Mouse (Mus musculus): ENCODE measurements around the gene Grm5. TPM values are rescaled to one million over a fixed set of nuclear protein-coding genes. Genes with fewer than 3 reads are reported as not detected.
A peak's percentile ranks its signal among the peaks of the same experiment; 100 is the strongest.

The Grm5 gene
- polyA plus RNA-seq, 1 experiment from 2014 or later = not detected

DNA sequence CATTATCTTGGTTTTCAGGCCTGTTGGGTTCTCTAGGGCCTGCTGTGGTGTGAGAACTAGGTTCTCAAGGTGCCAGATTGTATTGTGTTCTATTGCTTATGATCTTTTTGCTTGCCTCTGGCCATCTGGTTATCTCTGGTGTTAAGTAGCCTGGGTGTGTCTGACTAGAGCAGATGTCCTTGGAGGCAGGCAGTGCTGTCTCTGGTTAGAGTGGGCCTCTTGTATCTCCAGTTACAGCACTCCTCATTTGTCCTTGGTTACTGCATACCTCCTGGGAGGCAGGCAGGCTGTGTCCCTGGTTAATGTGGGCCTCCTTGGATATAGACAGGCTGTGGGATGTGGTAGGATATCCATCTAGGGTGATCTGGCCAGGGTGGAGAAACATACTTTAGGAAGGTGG lies 150.5 kb downstream of the Grm5 start:
- Histone ChIP-seq H3K9me3 (no peaks in the 10 kb centered on the region), H3K4me1 (no peaks in the 10 kb centered on the region), H3K4me3 (no peak overlapping the region), H3K27ac (no peak overlapping the region), H3K36me3 (no peaks in the 10 kb centered on the region), H3K27me3 (ENCODE audit: insufficient read depth, poor library complexity, severe bottlenecking) (no peaks in the 10 kb centered on the region)
- peak; percentile 78 for DNase-seq (ENCODE audit: low spot score)

DNA sequence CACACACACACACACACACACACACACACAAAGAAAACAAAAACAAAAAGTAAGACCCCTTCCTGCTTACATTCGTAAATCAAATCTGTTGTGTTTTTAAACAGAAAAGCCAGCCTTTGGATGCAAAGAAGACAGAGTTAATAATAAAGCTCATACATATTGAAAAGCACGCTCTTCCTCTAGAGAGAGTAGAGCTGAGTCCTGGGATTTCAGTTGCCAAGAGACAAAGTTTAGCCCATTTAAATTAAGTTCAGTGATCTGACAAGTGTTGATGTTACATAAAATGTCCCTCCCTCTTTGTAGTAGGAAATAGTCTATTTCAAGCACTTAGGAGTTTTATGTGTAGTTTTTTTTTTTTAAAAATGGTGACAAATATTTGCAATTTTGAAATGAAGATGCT lies 178.0 kb downstream of the Grm5 start:
- no peak for DNase-seq (ENCODE audit: low spot score)
- Histone ChIP-seq H3K4me1 (no peaks in the 10 kb centered on the region), H3K4me3 (no peak overlapping the region), H3K9me3 (no peaks in the 10 kb centered on the region), H3K36me3 (no peaks in the 10 kb centered on the region), H3K27me3 (ENCODE audit: insufficient read depth, poor library complexity, severe bottlenecking) (no peaks in the 10 kb centered on the region), H3K27ac (no peak overlapping the region)
- 74% methylated on average over 2 of the region's 2 CpGs for WGBS

DNA sequence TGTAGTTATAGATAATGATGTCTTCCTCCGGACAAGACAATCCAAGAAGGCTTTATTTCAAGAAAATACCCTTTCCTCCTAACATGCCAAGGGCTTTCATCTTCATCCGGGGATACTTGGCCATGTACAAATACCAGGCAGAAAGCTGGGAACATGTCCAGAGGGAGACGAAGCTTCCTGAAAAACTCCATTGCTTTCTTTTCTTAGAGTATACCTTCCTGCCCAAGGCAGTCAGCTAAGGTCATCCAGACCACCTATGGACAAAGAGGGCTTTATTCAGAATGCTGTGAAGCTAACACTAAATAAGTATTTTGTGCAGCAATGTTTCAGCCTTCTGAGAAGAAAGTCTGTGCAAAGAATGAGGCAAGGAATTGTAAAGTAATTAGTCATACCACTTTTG lies 178.4 kb downstream of the Grm5 start:
- no peak overlapping the region for H3K4me3 ChIP-seq
- 65% methylated on average over 3 of the region's 3 CpGs for WGBS

DNA sequence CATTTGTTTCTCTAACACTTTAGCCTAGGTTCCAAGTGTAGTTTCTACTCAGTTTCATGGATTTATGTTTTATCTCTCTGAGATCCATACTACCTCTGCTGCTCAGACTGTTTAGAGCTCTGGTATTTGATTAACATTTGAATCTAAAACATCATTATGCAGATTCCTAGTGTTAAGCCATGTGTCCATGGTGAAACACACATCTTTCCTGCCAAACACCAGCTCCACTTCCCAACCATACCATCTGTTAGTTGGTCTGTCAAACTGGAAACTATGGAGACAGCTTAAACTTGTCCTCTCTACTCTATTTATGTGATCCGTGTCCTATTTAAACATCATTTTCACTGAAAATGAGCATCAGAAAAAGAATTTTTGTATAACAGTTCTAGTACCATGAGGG lies 203.6 kb downstream of the Grm5 start:
- DNase-seq (ENCODE audit: low spot score) = no peak
- H3K36me3 ChIP-seq = no peaks in the 10 kb centered on the region
- no peaks in the 10 kb centered on the region for H3K27me3 ChIP-seq (ENCODE audit: insufficient read depth, poor library complexity, severe bottlenecking)
- H3K9me3 ChIP-seq = no peaks in the 10 kb centered on the region
- no peak overlapping the region for H3K4me3 ChIP-seq
- no peaks in the 10 kb centered on the region for H3K4me1 ChIP-seq
- H3K27ac ChIP-seq = no peak overlapping the region
- WGBS = 85% methylated on average over 1 of the region's 1 CpGs

More for the DNA sequence above, 178.4 kb downstream of the Grm5 start:
- Histone ChIP-seq H3K36me3 (no peaks in the 10 kb centered on the region), H3K9me3 (no peaks in the 10 kb centered on the region), H3K4me1 (no peaks in the 10 kb centered on the region), H3K27me3 (ENCODE audit: insufficient read depth, poor library complexity, severe bottlenecking) (no peaks in the 10 kb centered on the region), H3K27ac (no peak overlapping the region)
- no peak for DNase-seq (ENCODE audit: low spot score)

DNA sequence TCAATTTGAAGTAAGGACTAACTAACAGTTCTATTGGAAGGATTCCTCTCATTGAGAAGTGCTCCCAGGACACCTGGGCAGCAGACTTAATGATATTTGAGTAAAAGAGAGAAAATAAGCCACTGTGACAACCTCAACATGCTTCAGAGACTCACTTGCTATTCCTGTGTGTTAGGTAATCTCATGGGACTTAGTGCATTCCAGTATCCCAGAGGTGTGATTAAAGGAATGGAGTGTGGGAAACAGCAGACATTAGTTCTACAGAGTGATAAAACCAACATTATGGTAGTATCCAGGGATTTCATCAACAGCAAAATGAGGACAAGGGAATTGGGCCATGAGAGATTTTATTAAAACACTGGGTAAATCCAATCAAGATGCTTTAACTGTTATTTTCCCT lies 205.0 kb downstream of the Grm5 start:
- Histone ChIP-seq H3K4me3 (no peak overlapping the region), H3K36me3 (no peaks in the 10 kb centered on the region), H3K27ac (no peak overlapping the region), H3K9me3 (no peaks in the 10 kb centered on the region), H3K27me3 (ENCODE audit: insufficient read depth, poor library complexity, severe bottlenecking) (no peaks in the 10 kb centered on the region), H3K4me1 (no peaks in the 10 kb centered on the region)
- no peak for DNase-seq (ENCODE audit: low spot score)

DNA sequence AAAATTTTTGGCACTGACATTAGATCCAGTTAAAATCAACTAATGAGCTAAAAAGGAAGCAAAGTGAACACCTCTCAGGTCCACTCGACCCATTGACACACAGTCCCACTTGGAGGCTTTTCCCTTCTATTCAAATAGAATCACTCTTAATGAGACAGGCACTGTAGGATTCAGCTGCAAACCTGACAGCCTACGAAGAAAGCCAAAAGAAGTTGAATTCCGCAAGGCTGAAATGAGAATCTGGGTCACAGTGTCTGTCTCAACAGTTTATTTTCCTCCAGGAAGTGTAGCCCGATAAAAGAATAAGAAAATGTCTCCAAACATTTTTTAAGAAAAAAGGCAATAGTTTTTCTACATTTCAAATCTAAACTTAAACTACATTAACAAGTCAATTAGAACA lies 209.9 kb downstream of the Grm5 start:
- WGBS = 76% methylated on average over 4 of the region's 4 CpGs

DNA sequence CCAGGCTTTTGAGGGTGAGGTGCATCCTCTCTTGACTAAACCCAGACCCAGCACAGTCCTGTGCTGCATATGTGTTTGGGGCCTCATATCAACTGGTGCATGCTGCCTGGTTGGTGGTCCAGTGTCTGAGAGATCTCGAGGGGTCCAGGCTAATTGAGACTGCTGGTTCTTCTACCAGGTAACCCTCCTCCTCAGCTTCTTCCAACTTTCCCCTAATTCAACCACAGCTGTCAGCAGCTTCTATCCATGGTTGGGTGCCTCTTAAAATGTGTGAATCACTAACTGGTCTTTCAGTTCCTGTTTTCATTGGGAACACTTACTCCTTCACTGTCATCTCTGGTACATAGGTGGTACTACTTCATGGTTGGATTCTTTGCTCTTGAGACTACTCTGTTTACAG lies 240.9 kb downstream of the Grm5 start:
- Histone ChIP-seq H3K4me3 (no peak overlapping the region), H3K27ac (no peak overlapping the region), H3K36me3 (no peaks in the 10 kb centered on the region), H3K9me3 (no peaks in the 10 kb centered on the region), H3K4me1 (no peaks in the 10 kb centered on the region), H3K27me3 (ENCODE audit: insufficient read depth, poor library complexity, severe bottlenecking) (no peaks in the 10 kb centered on the region)
- WGBS = 52% methylated on average over 1 of the region's 1 CpGs
- DNase-seq (ENCODE audit: low spot score) = no peak

More for the DNA sequence above, 209.9 kb downstream of the Grm5 start:
- Histone ChIP-seq H3K9me3 (peaks cover 2% of the 10 kb centered on the region; the same call in 1 of the 2 replicates), H3K4me3 (no peak overlapping the region), H3K36me3 (no peaks in the 10 kb centered on the region), H3K27me3 (ENCODE audit: insufficient read depth, poor library complexity, severe bottlenecking) (no peaks in the 10 kb centered on the region), H3K4me1 (no peaks in the 10 kb centered on the region), H3K27ac (no peak overlapping the region)
- DNase-seq (ENCODE audit: low spot score) = no peak

DNA sequence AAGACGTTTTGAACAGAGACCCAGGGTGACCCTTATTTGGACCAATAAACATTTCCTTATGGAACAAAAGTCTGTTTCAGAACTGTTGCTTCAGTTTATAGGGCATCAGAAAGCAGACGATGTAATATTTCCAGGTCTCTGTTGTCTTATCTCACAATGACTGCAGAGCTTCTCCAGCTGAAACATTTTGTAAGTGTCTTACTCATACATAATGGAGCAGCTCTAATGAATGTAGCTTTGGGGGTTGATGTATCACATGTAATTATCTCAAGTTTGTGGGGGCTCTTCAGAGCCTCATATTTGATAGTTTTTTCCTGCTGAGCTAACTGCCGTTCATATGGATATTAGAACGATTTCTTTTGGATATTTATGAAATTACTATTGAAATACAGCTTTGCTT lies 250.7 kb downstream of the Grm5 start:
- Histone ChIP-seq H3K9me3 (no peaks in the 10 kb centered on the region), H3K4me1 (no peaks in the 10 kb centered on the region), H3K36me3 (no peaks in the 10 kb centered on the region), H3K27ac (no peak overlapping the region), H3K27me3 (ENCODE audit: insufficient read depth, poor library complexity, severe bottlenecking) (no peaks in the 10 kb centered on the region), H3K4me3 (no peak overlapping the region)
- DNase-seq (ENCODE audit: low spot score) = no peak
- 60% methylated on average over 4 of the region's 4 CpGs for WGBS

DNA sequence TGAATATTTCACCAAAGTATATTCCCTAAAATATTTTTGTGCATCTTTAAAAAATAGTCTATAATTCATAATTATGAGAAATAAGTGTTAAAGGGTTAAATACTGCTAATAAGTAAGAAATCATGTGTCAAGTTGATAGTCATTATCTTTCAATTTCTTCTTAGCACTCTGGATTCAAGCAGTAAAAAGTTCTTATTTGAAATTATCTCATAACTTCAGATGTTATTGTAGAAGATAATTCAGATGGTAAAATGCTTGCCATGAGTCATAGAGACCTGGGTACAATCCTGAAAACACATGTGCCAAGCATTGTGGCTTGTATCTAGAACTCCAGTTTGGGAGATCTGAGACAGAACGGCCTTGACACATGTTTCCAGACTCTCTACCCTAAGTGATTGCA lies 254.6 kb downstream of the Grm5 start:
- H3K27ac ChIP-seq = no peak overlapping the region
- no peaks in the 10 kb centered on the region for H3K27me3 ChIP-seq (ENCODE audit: insufficient read depth, poor library complexity, severe bottlenecking)
- WGBS = 63% methylated on average over 1 of the region's 1 CpGs
- H3K4me1 ChIP-seq = no peaks in the 10 kb centered on the region
- H3K4me3 ChIP-seq = no peak overlapping the region
- no peaks in the 10 kb centered on the region for H3K9me3 ChIP-seq
- H3K36me3 ChIP-seq = no peaks in the 10 kb centered on the region
- DNase-seq (ENCODE audit: low spot score) = no peak

DNA sequence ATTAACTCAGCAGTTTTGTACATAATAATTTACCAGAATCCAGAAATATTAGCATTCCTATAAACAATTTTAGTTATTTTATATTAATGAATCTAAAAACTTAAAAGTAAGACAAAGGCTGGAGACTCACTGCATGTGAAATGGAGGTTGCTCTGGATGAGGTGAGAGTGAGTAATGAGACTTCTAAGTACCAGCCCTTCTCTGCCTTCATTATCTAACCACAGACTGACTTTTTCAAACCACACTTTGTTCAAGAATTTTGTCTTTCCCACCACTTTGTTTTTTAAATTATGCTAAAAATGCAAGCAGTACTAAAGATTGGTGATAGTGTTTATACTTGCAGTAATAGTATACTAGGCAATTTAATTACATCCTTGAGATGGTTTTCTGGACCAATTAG lies 259.5 kb downstream of the Grm5 start:
- no peak overlapping the region for H3K27ac ChIP-seq
- DNase-seq (ENCODE audit: low spot score) = no peak
- H3K9me3 ChIP-seq = no peaks in the 10 kb centered on the region
- no peaks in the 10 kb centered on the region for H3K4me1 ChIP-seq
- H3K27me3 ChIP-seq (ENCODE audit: insufficient read depth, poor library complexity, severe bottlenecking) = no peaks in the 10 kb centered on the region
- no peaks in the 10 kb centered on the region for H3K36me3 ChIP-seq
- H3K4me3 ChIP-seq = no peak overlapping the region

DNA sequence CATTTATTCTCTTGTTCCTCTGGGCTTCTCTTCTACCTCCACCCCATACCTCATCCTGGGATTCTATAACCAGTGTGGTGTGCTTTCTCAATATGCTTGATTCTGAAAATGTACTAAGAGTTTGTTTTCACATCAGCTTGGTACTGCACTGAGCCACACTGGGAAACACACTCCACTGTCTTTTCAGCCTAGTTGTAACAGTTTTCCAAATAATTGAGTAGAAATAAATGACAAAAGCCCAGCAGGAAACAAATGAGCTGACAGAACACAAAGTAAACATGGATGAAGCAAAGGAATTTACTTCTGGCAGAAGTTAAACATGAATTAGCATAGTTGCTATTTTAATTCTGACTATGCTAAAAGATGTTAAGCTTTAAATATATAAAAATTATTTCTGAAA lies 262.1 kb downstream of the Grm5 start:
- H3K9me3 ChIP-seq = no peaks in the 10 kb centered on the region
- no peaks in the 10 kb centered on the region for H3K27me3 ChIP-seq (ENCODE audit: insufficient read depth, poor library complexity, severe bottlenecking)
- no peak overlapping the region for H3K27ac ChIP-seq
- H3K4me1 ChIP-seq = no peaks in the 10 kb centered on the region
- DNase-seq (ENCODE audit: low spot score) = no peak
- H3K4me3 ChIP-seq = no peak overlapping the region
- no peaks in the 10 kb centered on the region for H3K36me3 ChIP-seq

DNA sequence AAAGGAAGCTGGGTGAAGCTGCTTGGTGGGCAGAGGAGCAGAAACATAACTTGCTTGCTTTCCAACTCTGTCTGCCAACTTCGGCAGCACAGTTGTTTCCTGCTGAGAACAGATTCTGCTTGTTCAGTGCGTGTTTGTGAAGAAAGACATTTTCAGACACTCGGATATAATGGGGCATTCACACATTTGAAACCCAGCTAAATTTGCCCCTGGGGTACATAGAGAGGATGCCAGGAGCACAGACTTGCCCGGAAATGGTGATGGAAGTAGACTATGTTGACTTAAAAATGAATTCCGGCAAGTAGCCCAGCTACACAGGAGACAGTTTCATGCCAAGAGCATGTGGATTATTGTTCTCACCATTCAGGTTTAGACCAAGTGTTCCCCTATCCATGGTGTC lies 342.0 kb downstream of the Grm5 start:
- Histone ChIP-seq H3K9me3 (no peaks in the 10 kb centered on the region), H3K36me3 (no peaks in the 10 kb centered on the region), H3K4me1 (no peaks in the 10 kb centered on the region), H3K27ac (no peak overlapping the region), H3K27me3 (ENCODE audit: insufficient read depth, poor library complexity, severe bottlenecking) (no peaks in the 10 kb centered on the region), H3K4me3 (no peak overlapping the region)
- no peak for DNase-seq (ENCODE audit: low spot score)
- 74% methylated on average over 5 of the region's 5 CpGs for WGBS

DNA sequence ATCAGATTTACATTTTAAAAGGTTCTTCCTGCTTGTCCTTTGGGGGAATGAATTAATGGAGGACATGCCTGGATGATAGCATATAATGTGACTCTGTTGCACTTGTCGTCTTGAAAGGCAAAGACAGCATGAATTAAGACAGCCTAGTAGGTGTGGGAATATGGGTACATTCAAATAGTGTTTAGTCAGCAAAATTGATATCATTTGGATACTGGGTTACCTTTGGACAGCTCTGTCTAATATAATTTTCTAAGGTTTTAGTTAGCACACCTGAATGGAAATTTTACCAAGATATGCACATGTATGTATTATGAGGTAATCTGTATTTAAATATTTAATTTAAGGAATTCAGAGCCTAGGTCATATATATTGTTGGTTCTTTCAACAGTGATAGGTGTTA lies 353.4 kb downstream of the Grm5 start:
- Histone ChIP-seq H3K36me3 (no peaks in the 10 kb centered on the region), H3K4me1 (no peaks in the 10 kb centered on the region), H3K4me3 (no peak overlapping the region), H3K27me3 (ENCODE audit: insufficient read depth, poor library complexity, severe bottlenecking) (no peaks in the 10 kb centered on the region), H3K9me3 (no peaks in the 10 kb centered on the region), H3K27ac (no peak overlapping the region)
- DNase-seq (ENCODE audit: low spot score) = no peak
- WGBS = 76% methylated on average over 1 of the region's 1 CpGs

DNA sequence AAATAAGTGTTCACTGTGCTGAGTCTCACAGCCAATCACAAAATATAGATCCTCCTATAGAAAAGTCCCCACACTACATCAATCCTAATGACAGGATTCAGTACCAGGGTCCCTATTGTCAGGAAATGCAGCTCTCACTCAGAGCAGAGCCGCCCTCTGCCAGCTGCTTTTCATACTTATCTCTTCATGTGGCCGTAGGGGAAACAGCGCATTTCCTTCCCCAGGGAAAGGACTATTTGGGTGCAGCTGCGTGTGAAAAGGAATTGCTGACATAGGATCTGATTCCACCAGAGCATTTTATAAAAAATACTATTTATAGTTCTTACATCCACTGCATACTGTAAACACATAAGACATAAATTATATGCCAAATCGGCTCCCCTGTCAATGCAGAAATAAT lies 354.3 kb downstream of the Grm5 start:
- Histone ChIP-seq H3K9me3 (no peaks in the 10 kb centered on the region), H3K4me1 (no peaks in the 10 kb centered on the region), H3K27me3 (ENCODE audit: insufficient read depth, poor library complexity, severe bottlenecking) (no peaks in the 10 kb centered on the region), H3K4me3 (no peak overlapping the region), H3K36me3 (no peaks in the 10 kb centered on the region), H3K27ac (no peak overlapping the region)
- no peak for DNase-seq (ENCODE audit: low spot score)
- 26% methylated on average over 5 of the region's 5 CpGs for WGBS

DNA sequence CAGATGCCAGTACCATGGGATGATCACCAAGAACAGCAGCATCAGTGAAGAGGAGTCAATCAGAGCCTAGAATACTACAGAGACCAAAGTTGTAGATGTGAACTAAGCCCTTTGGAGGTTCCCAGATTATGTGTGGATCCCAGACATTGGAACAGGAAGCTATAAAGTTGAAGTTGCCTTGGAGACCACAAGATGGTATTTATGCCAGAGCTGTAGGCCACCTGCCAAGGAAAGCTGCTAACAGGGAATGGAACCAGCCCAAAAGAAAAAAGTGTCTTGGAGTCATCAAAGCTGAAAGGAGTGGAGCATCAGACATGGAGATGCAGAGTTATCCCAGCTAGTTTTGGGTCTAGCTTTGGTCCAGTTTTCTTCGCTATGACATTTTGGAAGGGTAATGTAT lies 366.2 kb downstream of the Grm5 start:
- H3K9me3 ChIP-seq = no peaks in the 10 kb centered on the region
- H3K4me3 ChIP-seq = no peak overlapping the region
- H3K27me3 ChIP-seq (ENCODE audit: insufficient read depth, poor library complexity, severe bottlenecking) = no peaks in the 10 kb centered on the region
- 82% methylated on average over 1 of the region's 1 CpGs for WGBS
- H3K36me3 ChIP-seq = no peaks in the 10 kb centered on the region
- DNase-seq (ENCODE audit: low spot score) = no peak
- no peak overlapping the region for H3K27ac ChIP-seq
- no peaks in the 10 kb centered on the region for H3K4me1 ChIP-seq
